Mouse (Mus musculus): ENCODE results near the gene Gm20737.
"Not testable (repeated sequence)": the region's sequence is repeated elsewhere in the genome, so short reads cannot be mapped to it uniquely, and the experiment has no call there.

DNA sequence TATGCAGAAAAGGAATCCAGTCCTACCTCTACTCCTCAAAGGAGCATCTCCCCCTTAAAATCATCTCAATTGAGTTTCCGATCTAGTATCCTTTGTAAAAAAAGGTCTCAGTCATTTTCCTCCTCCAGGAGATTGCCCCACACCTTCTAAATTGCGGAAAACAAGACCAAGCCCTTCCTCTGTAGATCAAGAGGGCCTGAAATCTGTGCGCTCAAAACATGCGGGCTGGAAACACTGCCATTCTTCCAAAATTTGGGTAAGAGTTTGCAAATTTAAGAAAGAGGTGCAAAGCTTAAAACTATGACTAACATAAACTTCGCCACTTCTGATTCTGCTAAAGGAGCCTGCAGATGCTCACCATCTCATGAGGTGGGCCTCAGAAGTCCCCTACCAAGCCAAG, 17.3 kb upstream of the Gm20737 start, which contains the start of gene Gm21775:
- not testable (repeated sequence) for TF ChIP-seq CTCF (conservative IDR thresholded peaks at IDR 0.05; ENCODE audit: insufficient read depth, insufficient read length, low read depth, low read length); POLR2A (IDR thresholded peaks at IDR 0.05; ENCODE audit: low read depth, low read length)

All from kidney, adult 2 months (tissue).